Mouse (Mus musculus): ENCODE results near the gene Klf3.

DNA sequence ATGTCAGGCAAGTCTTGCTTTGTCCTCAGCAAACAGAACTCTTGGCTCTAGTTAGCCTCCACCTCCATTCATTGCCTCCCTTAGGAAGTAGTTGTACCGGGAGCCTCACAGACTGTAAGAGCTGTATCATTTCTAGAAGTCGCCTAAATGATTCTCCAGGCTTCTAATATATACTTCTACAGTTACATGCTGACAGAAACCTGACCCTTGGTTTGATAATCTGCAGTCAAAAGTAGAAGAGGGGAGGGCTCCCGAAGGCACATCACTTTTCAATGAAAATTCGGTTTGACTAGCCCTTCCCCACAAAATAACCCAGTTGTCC lies 9.8 kb downstream of the Klf3 start:
- no peak for TF ChIP-seq CTCF (IDR thresholded peaks at IDR 0.05; ENCODE audit: control insufficient read depth, insufficient read depth, insufficient replicate concordance, low read depth, low read length)
- TF ChIP-seq POLR2A (IDR thresholded peaks at IDR 0.05; ENCODE audit: control insufficient read depth, low read depth, low read length) = no peak
